Mouse (Mus musculus) MEL (cell line): ENCODE measurements around the gene Cntn5. TPM values are rescaled to one million over a fixed set of nuclear protein-coding genes. Genes with fewer than 3 reads are reported as not detected.

Experiments used
- DNase-seq: peaks from one replicate; pipeline ENCODE4 v3.0.0; 2011; ENCODE audit warnings: low read depth, low spot score
- H3K27ac ChIP-seq: 2 replicates; pipeline ENCODE4 v1.5.1; 2012; ENCODE audit warnings: low read depth, mild to moderate bottlenecking, control low read depth, low read length, moderate library complexity; ENCODE audit not compliant: control insufficient read depth
- H3K27me3 ChIP-seq, 2 experiments: fragments of 150-350 bp in 1 of 2; sonication (generic) in 1 of 2; 2 replicates each; pipeline ENCODE4 v1.6.1; 2012; ENCODE audit warnings: low read length in 2 of 2, mild to moderate bottlenecking in 2 of 2, improper control_type of control experiment in 1 of 2, moderate library complexity in 1 of 2; ENCODE audit not compliant: insufficient read depth in 2 of 2, control insufficient read depth in 1 of 2
- H3K36me3 ChIP-seq, 2 experiments: 2 replicates each; pipeline ENCODE4 v1.6.1; 2012 to 2014; ENCODE audit warnings: low read length in 2 of 2, improper control_type of control experiment in 1 of 2, inconsistent platforms in 1 of 2, mild to moderate bottlenecking in 1 of 2; ENCODE audit not compliant: insufficient read depth in 2 of 2, control insufficient read depth in 1 of 2
- H3K4me1 ChIP-seq, 2 experiments: fragments of 150-350 bp in 1 of 2; sonication (generic) in 1 of 2; 2 replicates each; pipeline ENCODE4 v1.6.1; 2012; ENCODE audit warnings: low read length in 2 of 2, improper control_type of control experiment in 1 of 2, mild to moderate bottlenecking in 1 of 2; ENCODE audit not compliant: insufficient read depth in 2 of 2, control insufficient read depth in 1 of 2
- H3K4me3 ChIP-seq, 2 experiments: fragments of 150-350 bp in 1 of 2; sonication (generic) in 1 of 2; 2 replicates each; pipeline ENCODE4 v1.5.1; 2012; ENCODE audit warnings: low read depth in 2 of 2, low read length in 2 of 2, mild to moderate bottlenecking in 2 of 2, moderate library complexity in 2 of 2, control low read depth in 1 of 2, improper control_type of control experiment in 1 of 2; ENCODE audit not compliant: control insufficient read depth in 1 of 2, insufficient read depth in 1 of 2
- H3K79me2 ChIP-seq: 2 replicates; pipeline ENCODE4 v1.6.1; 2012; ENCODE audit warnings: mild to moderate bottlenecking, low read length, moderate library complexity; ENCODE audit not compliant: control insufficient read depth, poor library complexity, insufficient read depth
- H3K9ac ChIP-seq: 2 replicates; pipeline ENCODE4 v1.6.1; 2012; ENCODE audit warnings: low read depth, mild to moderate bottlenecking, control low read depth, low read length, moderate library complexity; ENCODE audit not compliant: control insufficient read depth, poor library complexity, severe bottlenecking
- H3K9me3 ChIP-seq: fragments of 150-350 bp; sonication (generic); replicated peaks from 2 replicates; pipeline ENCODE4 v1.6.1; 2012; ENCODE audit warnings: mild to moderate bottlenecking, low read length, improper control_type of control experiment, moderate library complexity; ENCODE audit not compliant: insufficient read depth
- CHD1 ChIP-seq: IDR thresholded peaks from 2 replicates; pipeline ENCODE4 v1.6.1; 2012; ENCODE audit warnings: low read depth, mild to moderate bottlenecking, inconsistent platforms, low read length, improper control_type of control experiment
- GABPA ChIP-seq: IDR thresholded peaks from 2 replicates; pipeline ENCODE4 v1.6.1; 2012; ENCODE audit warnings: low read depth, mild to moderate bottlenecking, inconsistent platforms, low read length, improper control_type of control experiment, moderate library complexity
- JUND ChIP-seq: IDR thresholded peaks from 2 replicates; pipeline ENCODE4 v1.6.1; 2011; ENCODE audit warnings: low read depth, mild to moderate bottlenecking, improper control_type of control experiment, low read length
- MYB ChIP-seq: IDR thresholded peaks from 2 replicates; pipeline ENCODE4 v1.6.1; 2011; ENCODE audit warnings: mild to moderate bottlenecking, low read depth, low read length, improper control_type of control experiment
- NELFE ChIP-seq: IDR thresholded peaks from 2 replicates; pipeline ENCODE4 v1.6.1; 2011; ENCODE audit warnings: low read depth, low read length, improper control_type of control experiment
- NRF1 ChIP-seq: IDR thresholded peaks from 2 replicates; pipeline ENCODE4 v1.6.1; 2014; ENCODE audit warnings: low read depth, mild to moderate bottlenecking, inconsistent platforms, low read length, improper control_type of control experiment, moderate library complexity; ENCODE audit not compliant: poor library complexity, insufficient read depth, severe bottlenecking
- POLR2AphosphoS2 ChIP-seq: IDR thresholded peaks from 2 replicates; pipeline ENCODE4 v1.6.1; 2011; ENCODE audit warnings: low read length, improper control_type of control experiment
- POLR2AphosphoS5 ChIP-seq: IDR thresholded peaks from 2 replicates; pipeline ENCODE4 v1.6.1; 2012; ENCODE audit warnings: low read depth, borderline replicate concordance, mild to moderate bottlenecking, inconsistent platforms, low read length, moderate library complexity, mixed read lengths
- RCOR1 ChIP-seq: IDR thresholded peaks from 2 replicates; pipeline ENCODE4 v1.6.1; 2012; ENCODE audit warnings: low read depth, mild to moderate bottlenecking, inconsistent platforms, low read length, improper control_type of control experiment
- SMC3 ChIP-seq: IDR thresholded peaks from 2 replicates; pipeline ENCODE4 v1.6.1; 2011; ENCODE audit warnings: low read depth, low read length, improper control_type of control experiment
- TBP ChIP-seq: IDR thresholded peaks from 2 replicates; pipeline ENCODE4 v1.8.0; 2011; ENCODE audit warnings: low read depth, low read length, improper control_type of control experiment
- UBTF ChIP-seq: IDR thresholded peaks from 2 replicates; pipeline ENCODE4 v1.6.1; 2012; ENCODE audit warnings: low read depth, mild to moderate bottlenecking, inconsistent platforms, low read length, improper control_type of control experiment, moderate library complexity, borderline replicate concordance; ENCODE audit not compliant: insufficient read depth
- USF1 ChIP-seq: IDR thresholded peaks from 2 replicates; pipeline ENCODE4 v1.6.1; 2014; ENCODE audit warnings: low read depth, mild to moderate bottlenecking, inconsistent platforms, low read length, improper control_type of control experiment, moderate library complexity
- USF2 ChIP-seq, 2 experiments: IDR thresholded peaks; 2 replicates each; pipeline ENCODE4 v1.6.1; 2011 to 2012; ENCODE audit warnings: improper control_type of control experiment in 2 of 2, low read length in 2 of 2, borderline replicate concordance in 1 of 2, inconsistent platforms in 1 of 2, low read depth in 1 of 2, mild to moderate bottlenecking in 1 of 2; ENCODE audit not compliant: insufficient read depth in 1 of 2
- ZC3H11A ChIP-seq: IDR thresholded peaks from 2 replicates; pipeline ENCODE4 v1.6.1; 2012; ENCODE audit warnings: low read depth, mild to moderate bottlenecking, inconsistent platforms, low read length, improper control_type of control experiment
- ZKSCAN1 ChIP-seq: IDR thresholded peaks from 2 replicates; pipeline ENCODE4 v1.6.1; 2012; ENCODE audit warnings: low read depth, mild to moderate bottlenecking, inconsistent platforms, low read length, improper control_type of control experiment, moderate library complexity
- ZMIZ1 ChIP-seq: IDR thresholded peaks from 2 replicates; pipeline ENCODE4 v1.6.1; 2012; ENCODE audit warnings: low read depth, mild to moderate bottlenecking, inconsistent platforms, low read length, improper control_type of control experiment, moderate library complexity
- ZNF384 ChIP-seq: IDR thresholded peaks from 2 replicates; pipeline ENCODE4 v1.6.1; 2012; ENCODE audit warnings: low read depth, mild to moderate bottlenecking, inconsistent platforms, low read length, improper control_type of control experiment
- polyA plus RNA-seq, 2 experiments: library from polyadenylated mRNA; stranded (reverse) in 1 of 2; unstranded in 1 of 2; fragments of >175 nt in 1 of 2; fragments of >200 nt in 1 of 2; gene quantifications; 2 replicates each; pipeline versions ENCODE4 v1.2.1 to v1.2.4; 2012; ENCODE audit warnings: low replicate concordance in 2 of 2, low read depth in 1 of 2; ENCODE audit not compliant: insufficient read length in 2 of 2, insufficient read depth in 1 of 2, missing spikeins in 1 of 2
- total RNA-seq: library from RNA; depleted of rRNA; stranded (reverse); fragments of 300-350 nt; gene quantifications from 2 replicates; pipeline ENCODE4 v1.2.3, GENCODE M21; 2012

The Cntn5 gene
- total and polyA plus RNA-seq, 3 experiments = not detected

DNA sequence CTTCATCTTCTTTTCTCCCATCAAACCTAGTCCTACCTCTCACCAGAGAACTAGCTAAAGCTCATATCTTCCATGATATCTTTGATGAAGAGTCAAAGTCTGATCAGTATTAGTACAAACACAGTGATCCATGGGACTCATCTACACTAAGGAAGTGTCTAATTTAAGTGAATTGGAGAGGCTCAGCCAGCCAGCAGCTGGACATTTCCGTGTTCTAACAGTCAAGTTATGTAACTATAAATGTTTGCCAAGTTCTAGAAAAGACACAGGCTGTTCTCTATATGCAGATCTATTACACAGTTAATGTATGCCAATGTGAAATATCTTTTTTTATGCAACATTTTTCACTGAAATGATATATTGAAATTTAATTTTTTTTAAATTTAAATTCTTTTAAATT is 959.7 kb downstream of the Cntn5 start:
- Histone ChIP-seq H3K9ac (no peak overlapping the region), H3K27me3 (no peaks in the 10 kb centered on the region), H3K9me3 (no peaks in the 10 kb centered on the region), H3K4me3 (no peak overlapping the region), H3K36me3 (no peaks in the 10 kb centered on the region), H3K79me2 (no peaks in the 10 kb centered on the region), H3K4me1 (no peaks in the 10 kb centered on the region), H3K27ac (no peak overlapping the region)
- TF ChIP-seq JUND = no peak
- TF ChIP-seq GABPA = no peak
- TF ChIP-seq ZMIZ1 = no peak
- TF ChIP-seq POLR2AphosphoS5 = no peak
- no peak for TF ChIP-seq RCOR1
- DNase-seq = no peak

DNA sequence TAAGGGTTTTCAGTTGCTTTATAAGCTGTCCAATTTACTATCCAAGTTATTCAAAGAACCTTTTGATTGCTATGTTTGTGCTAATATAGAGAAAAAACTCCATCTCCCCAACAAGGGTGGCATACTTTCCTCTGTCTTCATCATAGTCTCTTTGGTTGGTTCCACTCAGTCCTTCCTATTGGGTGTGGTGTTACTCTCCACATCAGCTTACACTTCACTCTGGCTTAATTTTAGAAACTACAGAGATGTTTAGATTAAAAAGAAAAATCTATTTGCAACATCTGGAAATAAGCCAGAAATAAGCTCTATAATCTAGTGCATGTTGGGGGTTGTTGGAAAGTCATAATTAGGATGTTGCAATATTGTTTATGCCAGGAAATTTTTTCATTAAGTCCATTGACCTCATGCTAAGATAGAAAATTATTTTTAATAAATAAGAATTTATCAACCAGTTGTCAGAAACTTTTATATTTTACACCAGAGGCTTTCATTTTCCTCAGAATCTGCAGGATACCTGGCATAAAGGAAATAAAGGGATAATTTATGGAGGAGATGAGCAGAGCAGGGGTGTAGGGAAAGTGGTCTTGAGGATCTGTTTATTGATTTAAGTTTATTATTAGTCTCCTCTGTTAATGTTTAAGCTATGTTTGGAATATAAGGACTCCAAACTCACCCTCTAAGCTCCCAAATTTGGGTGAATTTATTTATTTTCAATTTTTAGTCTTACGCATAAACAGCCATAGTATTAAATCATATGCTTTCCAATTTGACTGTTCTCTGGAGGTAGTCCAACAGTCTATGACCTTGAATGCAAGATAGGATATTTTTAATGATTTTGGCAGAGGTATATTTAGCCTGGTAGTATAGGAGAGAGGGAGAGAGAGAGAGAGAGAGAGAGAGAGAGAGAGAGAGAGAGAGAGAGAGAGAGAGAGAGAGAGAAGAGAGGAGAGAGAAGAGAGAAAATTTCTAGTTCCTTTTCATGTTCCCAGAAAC is 966.8 kb downstream of the Cntn5 start:
- Histone ChIP-seq H3K79me2 (no peaks in the 10 kb centered on the region), H3K27me3 (no peaks in the 10 kb centered on the region), H3K36me3 (no peaks in the 10 kb centered on the region), H3K9ac (no peak overlapping the region), H3K4me1 (no peaks in the 10 kb centered on the region), H3K27ac (no peak overlapping the region), H3K4me3 (no peak overlapping the region), H3K9me3 (no peaks in the 10 kb centered on the region)
- DNase-seq = no peak
- TF ChIP-seq ZKSCAN1 (no peak), USF1 (no peak), NELFE (no peak), ZC3H11A (no peak), USF2 (IDR thresholded peaks at IDR 0.05; ENCODE audit: borderline replicate concordance in 1 of 2, insufficient read depth in 1 of 2, low read depth in 1 of 2, low read length in 2 of 2) (no peak), POLR2AphosphoS5 (no peak), JUND (no peak), CHD1 (no peak), MYB (no peak), SMC3 (no peak), ZNF384 (no peak), NRF1 (no peak), UBTF (no peak), POLR2AphosphoS2 (no peak), RCOR1 (no peak), TBP (no peak)
